Mouse (Mus musculus) v-Abl transformed pro-B cells (cell line): ENCODE results near the gene H2afx.
"Not testable (repeated sequence)": the region's sequence is repeated elsewhere in the genome, so short reads cannot be mapped to it uniquely, and the experiment has no call there.

Source experiments
- in situ Hi-C, 2 experiments: fragments of 400-800 bp; cut with MboI; formaldehyde crosslinking; loops; one replicate each; pipeline ENCODE4 v1.15.1; 2025; ENCODE audit not compliant: unreplicated experiment in 2 of 2

Gene H2afx

GRCm38 (mm10) chr9:44334396-44335330, at the start of gene H2afx:
Gene H2afx (plus strand): TSS chr9:44334694.
- in situ Hi-C loops, result no loop called here

DNA sequence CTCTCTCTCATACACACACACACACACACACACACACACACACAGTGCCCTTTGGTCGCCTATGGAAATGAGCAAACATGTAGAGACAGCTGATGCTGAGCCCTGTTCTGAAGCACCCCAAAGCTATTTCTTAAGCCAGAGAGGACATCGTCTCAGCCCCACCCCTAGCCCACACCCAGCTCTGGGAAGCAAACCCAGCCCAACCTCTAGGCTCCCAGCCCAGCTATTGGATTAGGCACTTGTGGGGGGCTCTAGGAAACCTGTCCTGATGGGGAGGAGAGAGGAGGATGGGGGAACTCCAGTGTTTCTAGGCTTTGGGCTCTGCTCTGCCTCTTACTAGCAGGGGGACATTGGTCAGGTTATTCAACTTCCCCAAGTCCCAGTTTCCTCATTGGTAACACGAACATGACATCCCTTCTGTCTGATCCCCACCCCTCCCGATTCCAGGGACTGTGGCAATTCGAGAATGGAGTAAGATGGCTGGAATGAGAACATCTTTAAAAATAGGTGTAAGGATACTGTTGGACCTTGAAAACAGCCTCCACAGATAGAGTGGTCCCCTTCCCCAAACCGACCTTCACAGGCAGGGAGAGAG, 48.1 kb upstream of the H2afx start:
- in situ Hi-C loops, result no loop called here

GRCm38 (mm10) chr9:44287003-44287400, 47.5 kb upstream of the H2afx start:
- in situ Hi-C loops, result no loop called here

- in situ Hi-C loops, result no loop called here
Observed at GRCm38 (mm10) chr9:44287401-44288075, 47.0 kb upstream of the H2afx start.

DNA sequence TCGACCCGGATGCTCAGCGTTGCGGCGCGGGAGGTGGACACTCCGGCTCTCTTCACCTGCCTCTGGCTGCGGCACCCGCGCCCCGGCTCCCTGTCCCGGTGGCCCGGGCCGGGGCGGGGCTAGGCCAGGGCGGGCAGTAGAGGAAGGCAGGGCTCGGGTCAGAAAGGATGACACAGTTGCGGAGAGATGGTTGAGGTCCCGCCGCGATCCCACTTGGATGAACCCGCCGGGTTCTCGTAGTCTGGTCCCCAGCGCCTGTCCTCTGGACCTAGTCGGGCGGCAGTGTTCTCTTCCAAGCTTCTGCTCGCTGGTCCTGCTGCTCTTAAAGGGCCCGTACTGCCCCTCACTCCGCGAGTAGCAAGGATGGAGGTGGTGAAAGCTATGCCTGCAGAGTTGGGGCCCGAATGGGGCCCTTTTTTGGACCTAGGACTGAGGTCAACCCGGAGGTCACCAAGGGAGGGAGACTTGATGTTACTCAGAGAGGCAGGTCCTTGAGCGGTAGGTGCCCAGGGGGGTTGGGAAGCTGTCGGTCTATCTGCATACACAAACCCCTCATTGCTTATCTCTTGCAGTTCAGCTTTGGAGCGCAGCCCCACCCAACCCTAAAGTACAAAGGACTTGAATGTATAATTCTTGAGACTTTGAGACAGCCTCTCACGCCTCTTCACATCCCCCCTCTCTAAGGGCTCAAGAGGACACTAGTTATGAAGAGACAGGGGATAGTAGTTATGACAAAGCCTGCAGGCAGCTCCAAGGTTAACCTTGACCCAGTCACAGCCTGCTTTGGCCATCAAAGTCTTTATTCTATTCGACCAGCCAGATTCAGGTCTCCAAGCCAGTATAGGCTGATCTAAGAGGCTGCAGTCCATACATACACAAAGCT, 46.2 kb upstream of the H2afx start, which contains the start of gene Abcg4:
Gene Abcg4 (minus strand): TSS at position 540 of the 883 bp plus-strand sequence.
- in situ Hi-C loops, result no loop called here

DNA sequence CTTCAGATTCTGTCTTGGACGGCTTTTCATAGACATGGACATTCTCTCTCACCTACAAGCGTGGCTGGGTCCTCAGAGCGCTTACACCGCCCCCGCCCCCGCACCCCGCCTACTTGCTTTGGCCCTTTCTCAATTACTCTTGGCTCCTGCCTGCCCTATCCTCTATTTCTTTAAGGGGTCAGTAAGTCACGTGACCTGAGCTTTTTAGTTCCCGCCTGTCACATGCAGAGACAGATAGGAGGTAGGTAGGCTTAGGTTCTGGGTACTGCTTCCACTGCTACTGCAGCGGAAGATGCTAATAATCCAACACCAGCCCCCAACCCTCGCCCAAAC, 45.6 kb upstream of the H2afx start:
- in situ Hi-C loops, result no loop called here

GRCm38 (mm10) chr9:44292490-44292889, 42.0 kb upstream of the H2afx start:
- in situ Hi-C loops, result loop anchor here in 1 of 2 experiments (5.0 kb wide), 1 partner anchor 65 kb away; no protein-coding TSS in a partner anchor

DNA sequence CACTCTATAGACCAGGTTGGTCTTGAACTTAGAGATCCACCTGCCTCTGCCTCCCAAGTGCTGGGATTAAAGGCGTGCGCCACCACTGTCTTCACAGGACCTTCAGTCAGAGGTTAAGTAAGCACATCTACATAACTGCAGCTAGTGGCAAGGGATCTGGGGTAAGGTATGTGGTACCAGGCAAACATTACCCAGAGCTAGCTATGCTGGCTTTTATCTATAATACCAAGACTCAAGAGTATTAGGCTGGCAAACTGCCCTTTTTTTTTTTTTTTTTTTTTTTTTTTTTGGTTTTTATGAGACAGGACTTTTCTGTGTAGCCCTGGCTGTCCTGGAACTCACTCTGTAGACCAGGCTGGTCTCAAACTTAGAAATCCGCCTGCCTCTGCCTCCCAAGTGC, 34.5 kb upstream of the H2afx start:
- in situ Hi-C loops, result not testable (repeated sequence)

GRCm38 (mm10) chr9:44305466-44306079, 28.9 kb upstream of the H2afx start, which contains the start of gene Hinfp:
Gene Hinfp (minus strand): TSS chr9:44305671.
- in situ Hi-C loops, result no loop called here

- in situ Hi-C loops, result no loop called here
Observed at GRCm38 (mm10) chr9:44306532-44306931, 28.0 kb upstream of the H2afx start.

DNA sequence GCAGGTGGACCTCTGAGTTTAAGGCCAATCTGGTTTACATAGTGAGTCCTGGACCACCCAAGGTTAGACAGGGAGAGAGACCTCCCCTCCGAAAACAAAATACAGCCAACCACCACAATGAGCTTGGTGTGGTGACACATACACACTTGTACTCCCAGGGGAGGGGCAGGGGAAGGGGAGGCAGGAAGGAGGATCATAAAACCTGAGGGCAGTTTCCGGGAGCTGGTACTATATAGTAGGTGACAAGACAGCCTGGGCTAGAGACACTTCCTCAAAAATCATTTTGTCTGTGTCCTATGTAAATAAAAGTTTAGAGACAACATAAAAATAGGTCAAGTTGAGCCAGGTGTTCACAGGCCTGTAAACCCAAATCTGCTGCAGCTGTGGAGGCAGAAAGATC, 27.2 kb upstream of the H2afx start:
- in situ Hi-C loops, result no loop called here

GRCm38 (mm10) chr9:44309756-44310155, 24.7 kb upstream of the H2afx start:
- in situ Hi-C loops, result no loop called here

GRCm38 (mm10) chr9:44310750-44311135, 23.8 kb upstream of the H2afx start:
- in situ Hi-C loops, result no loop called here

DNA sequence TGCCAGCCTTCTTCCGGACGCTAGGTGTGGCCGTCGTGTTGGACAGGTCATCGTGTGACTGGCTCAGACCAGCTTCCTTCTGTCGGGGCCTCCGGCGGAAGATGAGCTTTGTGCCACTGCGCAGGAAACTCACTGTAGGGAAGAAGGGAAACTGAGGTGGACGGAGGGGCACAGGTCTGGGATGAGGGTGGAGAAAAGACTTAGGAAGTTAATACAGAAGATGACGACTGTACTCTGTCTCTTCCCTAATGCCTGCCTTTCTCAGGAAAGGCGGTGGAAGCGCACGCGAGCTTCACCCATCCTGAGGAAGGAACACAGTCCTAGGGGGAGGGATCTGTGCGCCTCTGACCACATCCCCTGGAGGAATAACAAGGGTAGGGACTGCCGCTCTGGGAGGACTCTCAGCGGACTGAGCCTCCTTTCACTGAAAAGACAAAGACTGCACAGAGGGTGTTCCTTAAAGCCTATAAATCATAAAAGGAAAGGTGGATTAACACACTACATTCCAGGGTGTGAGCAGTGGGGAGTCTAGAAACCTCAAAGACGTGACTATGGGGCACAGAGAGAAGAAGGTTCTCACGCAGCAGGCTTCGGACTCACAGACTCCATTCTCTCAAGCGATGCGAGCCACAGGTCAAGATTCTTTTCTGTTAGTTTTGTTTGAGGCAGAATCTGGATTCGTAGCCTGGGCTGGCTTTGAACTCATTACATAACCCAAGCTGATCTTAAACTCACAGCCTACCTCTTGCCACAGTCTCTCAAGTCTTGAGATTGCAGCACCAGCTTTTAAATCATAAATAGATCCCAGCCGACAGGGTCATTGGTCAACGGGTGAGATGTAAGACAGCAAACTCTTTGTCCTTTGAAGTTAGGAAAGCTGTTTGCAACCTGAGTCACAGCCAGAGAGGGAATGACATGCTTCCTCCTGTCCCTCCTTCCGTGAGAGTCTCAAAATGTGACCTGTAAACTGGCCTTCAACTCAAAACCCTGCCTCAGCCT, 23.1 kb upstream of the H2afx start:
- in situ Hi-C loops, result no loop called here

GRCm38 (mm10) chr9:44313476-44314256, 20.8 kb upstream of the H2afx start:
- in situ Hi-C loops, result no loop called here

DNA sequence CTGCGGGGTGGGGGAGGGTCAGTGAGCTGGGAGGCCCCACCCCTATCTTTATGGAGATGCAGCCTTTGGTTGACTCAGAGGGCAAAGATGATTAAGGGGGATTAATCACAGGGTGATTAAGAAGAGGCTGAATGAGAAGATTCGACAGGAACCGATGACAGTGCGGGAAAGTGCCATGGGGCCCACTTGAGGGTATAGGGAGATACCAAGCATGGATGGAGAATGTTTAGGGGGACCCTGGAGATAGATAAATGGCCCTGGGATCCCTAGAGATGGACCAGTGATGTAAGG, 20.3 kb upstream of the H2afx start:
- in situ Hi-C loops, result no loop called here

GRCm38 (mm10) chr9:44314910-44315309, 19.6 kb upstream of the H2afx start:
- in situ Hi-C loops, result no loop called here

DNA sequence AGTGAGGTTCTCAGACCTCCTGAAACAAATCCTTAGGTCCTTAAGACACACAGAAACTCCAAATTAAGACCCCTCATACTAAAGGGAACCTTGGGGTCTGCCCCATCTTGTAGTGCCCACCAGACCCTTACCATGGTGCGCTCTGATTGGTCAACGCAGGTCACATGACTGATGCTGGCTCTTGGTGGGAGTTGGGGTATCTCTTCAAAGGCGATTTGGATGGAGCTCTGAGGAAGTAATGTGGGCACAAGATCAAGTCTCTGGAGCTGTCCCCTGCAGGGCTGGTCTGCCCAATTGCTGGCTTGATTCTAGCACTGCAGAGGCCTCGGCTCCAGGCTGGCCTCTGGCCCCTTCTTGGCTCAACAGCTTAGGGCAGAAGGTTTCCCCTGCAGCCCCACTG, 17.0 kb upstream of the H2afx start:
- in situ Hi-C loops, result no loop called here
